Mouse (Mus musculus) ovary, adult 2 months (tissue): ENCODE measurements around the gene Efcab3. TPM values are rescaled to one million over a fixed set of nuclear protein-coding genes. Genes with fewer than 3 reads are reported as not detected.

Source experiments
- polyA plus RNA-seq: library from polyadenylated mRNA; depleted of rRNA; stranded (reverse); fragments of >200 nt; gene quantifications from 2 replicates; pipeline ENCODE4 v1.2.3, GENCODE M21; 2012; rRNA removed

Gene Efcab3
- polyA plus RNA-seq: not detected in 2 replicates

DNA sequence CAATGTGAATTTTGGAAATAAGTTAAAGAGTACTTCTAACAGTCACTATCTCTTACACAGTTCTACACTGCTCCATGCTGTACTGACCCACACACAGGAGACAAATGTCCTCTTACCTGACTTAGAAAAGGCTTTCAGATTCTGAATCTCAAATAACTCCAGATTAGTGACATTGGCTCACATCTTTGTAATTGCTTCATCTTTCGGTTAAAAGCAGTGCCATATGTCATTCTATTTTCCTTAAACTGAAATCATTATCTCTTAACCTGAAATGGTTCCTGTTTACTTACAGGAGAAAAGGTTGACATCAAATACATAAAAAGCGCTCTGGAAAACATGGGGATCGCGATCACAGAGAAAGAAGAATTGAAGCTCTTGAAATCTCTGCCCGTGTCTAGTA, at the start of gene Efcab3:
Efcab3 (plus strand) TSS at position 301 of the 400 bp plus-strand sequence.

DNA sequence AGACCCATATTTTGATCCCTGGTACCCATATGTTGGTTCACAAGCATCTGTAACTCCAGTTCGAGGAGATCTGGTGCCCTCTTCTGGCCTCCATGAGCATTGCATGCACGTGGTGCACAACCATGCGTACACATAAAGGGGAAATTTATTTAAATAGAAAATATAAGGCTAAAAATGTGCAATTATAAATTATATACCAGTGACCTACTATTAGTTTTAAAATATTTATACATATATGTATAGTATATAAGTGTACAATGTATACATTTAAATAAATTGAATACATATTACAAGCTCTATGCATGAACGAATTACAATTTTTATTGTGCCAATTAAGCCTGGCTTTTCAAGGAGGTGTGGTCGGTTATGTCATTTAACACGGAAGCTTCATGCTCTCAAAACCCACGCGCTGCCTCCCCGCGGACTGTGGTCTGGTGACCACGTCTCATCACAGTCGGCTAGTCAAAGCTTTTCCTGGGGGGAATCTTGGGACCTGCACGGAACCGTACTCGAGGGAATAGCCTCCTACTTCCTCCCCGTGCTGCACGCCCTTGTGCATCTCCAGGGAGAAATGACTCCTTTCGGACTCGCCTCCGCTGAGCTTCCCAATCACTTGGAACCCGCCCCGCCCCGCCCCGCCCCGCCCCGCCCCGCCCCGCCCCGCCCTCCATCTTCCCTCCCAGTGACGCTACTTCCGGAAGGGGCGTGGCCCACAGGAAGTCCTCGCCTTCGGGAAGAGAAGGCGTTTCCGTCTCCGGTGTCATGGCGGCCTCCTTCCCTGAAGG, 62.5 kb downstream of the Efcab3 start, which contains the start of gene Mettl2:
Mettl2 (plus strand) TSS at position 691 of the 785 bp plus-strand sequence.

DNA sequence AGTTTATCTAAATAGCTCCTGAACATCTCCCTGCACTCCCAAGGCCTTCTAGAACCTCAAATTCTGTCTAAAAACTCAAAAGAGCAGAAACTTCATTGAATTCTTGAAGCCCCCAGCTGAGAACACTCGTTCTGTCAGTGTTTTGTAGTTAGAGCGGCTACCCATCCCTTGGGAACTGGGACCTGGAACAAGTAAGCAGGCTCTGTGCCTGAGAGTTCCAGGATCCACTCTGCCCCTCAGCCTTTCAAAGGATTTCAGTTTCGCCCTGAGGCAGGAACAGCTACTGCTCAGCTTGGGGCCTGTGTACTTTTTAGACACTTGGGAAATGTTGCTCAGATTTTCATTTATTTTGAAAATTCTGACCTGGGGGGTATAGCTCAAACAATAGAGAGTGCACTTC, 83.2 kb downstream of the Efcab3 start, which contains the start of gene Gm10842:
Gm10842 (plus strand) TSS at position 301 of the 400 bp plus-strand sequence.

Other genes starting within 250 kb of the Efcab3 start
- gene Mettl2, start 62.8 kb downstream of the Efcab3 start, polyA plus RNA-seq: 12.4 and 17.6 TPM in 2 replicates
- not detected in 2 replicates for gene Gm10842, start 83.3 kb downstream of the Efcab3 start, polyA plus RNA-seq
- gene Tlk2, start 115.2 kb downstream of the Efcab3 start, polyA plus RNA-seq: 9.9 and 17.2 TPM in 2 replicates
- 62.5 and 78.5 TPM in 2 replicates for gene Mrc2, start 229.1 kb downstream of the Efcab3 start, polyA plus RNA-seq